ENCODE assay signal across 25 mouse cellular contexts in the genomic region with DNA sequence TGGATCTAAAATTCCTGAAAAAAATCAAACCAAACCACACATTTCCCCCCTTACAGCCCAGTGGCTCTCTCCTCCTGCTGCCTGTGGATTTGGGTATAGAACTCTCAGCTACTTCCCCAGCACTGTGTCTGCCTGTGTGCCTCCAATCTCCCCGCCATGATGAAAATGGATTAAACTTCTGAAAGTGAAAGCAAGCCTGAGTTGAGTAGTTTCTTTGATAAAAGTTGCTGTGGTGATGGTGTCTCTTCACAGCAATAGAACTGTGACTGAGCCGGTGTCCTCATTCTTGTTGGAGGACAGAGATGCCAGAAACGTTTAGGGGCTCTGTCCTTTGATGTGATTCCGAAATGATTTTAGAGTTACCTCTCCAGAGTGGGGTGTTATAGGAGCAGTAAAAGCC.
"Had no signal": no experiment of that assay in that cellular context is flagged by ENCODE, and none has a peak within 500 bp of the region (broad histone marks: within the 10 kb centered on the region; RNA-seq: fewer than 3 reads in every experiment).

No protein-coding gene starts in this region.

- H3K4me2 ChIP-seq: limb, embryonic 12.5 days; limb, embryonic 15.5 days; liver, embryonic 11.5 days; lung, embryonic 14.5 days; midbrain, embryonic 13.5 days; neural tube, embryonic 12.5 days; stomach, embryonic 15.5 days had no signal

- H3K4me1 ChIP-seq: midbrain, embryonic 10.5 days; midbrain, embryonic 13.5 days; neural tube, embryonic 12.5 days had no signal

- H3K4me3 ChIP-seq: left cerebral cortex, adult 2 months; limb, embryonic 12.5 days; limb, embryonic 15.5 days; megakaryocyte, embryonic 14.5 days; midbrain, embryonic 10.5 days; midbrain, embryonic 13.5 days; myocyte; neural tube, embryonic 12.5 days; stomach, embryonic 15.5 days had no signal

- H3K36me3 ChIP-seq: limb, embryonic 12.5 days; limb, embryonic 15.5 days; midbrain, embryonic 10.5 days; midbrain, embryonic 13.5 days; neural tube, embryonic 12.5 days; stomach, embryonic 15.5 days had no signal

- ATAC-seq: liver, postnatal 0 days; lung, postnatal 0 days; midbrain, embryonic 13.5 days; midbrain, embryonic 16.5 days had no signal

- H3K27me3 ChIP-seq: limb, embryonic 12.5 days; limb, embryonic 15.5 days; midbrain, embryonic 13.5 days; neural tube, embryonic 12.5 days; stomach, embryonic 15.5 days had no signal

- H3K9ac ChIP-seq: limb, embryonic 12.5 days; limb, embryonic 15.5 days; liver, embryonic 14.5 days; liver, postnatal 0 days; lung, embryonic 14.5 days; midbrain, embryonic 13.5 days; neural tube, embryonic 12.5 days; stomach, embryonic 15.5 days had no signal

- H3K9me3 ChIP-seq: limb, embryonic 12.5 days; limb, embryonic 15.5 days; megakaryocyte, embryonic 14.5 days; midbrain, embryonic 10.5 days; midbrain, embryonic 13.5 days; neural tube, embryonic 12.5 days; stomach, embryonic 15.5 days had no signal

- H3K27ac ChIP-seq: kidney, postnatal 0 days; left cerebral cortex, adult 2 months; limb, embryonic 12.5 days; limb, embryonic 15.5 days; liver, embryonic 14.5 days; midbrain, embryonic 10.5 days; midbrain, embryonic 13.5 days; neural tube, embryonic 12.5 days; stomach, embryonic 15.5 days had no signal

- DNase-seq: kidney, adult 2 months; kidney, postnatal 25 days; layer of hippocampus, postnatal 36 days; left cerebral cortex, postnatal 4 days; liver, postnatal 0 days; lung, embryonic 14.5 days; lung, postnatal 36 days; retina, postnatal 1 day; right cerebral cortex, postnatal 25 days; spleen, adult 18-20 months; thymus, postnatal 25 days had no signal
